Mouse (Mus musculus): ENCODE data around the gene Rgr. TPM values are rescaled to one million over a fixed set of nuclear protein-coding genes. Genes with fewer than 3 reads are reported as not detected.

The Rgr gene
- not detected for polyA plus RNA-seq (2012; fragmentation: generic; extraction: Trizol)
- long read RNA-seq, experiment 1, result 0 reads
- long read RNA-seq, experiment 2, result 0 reads

- Histone ChIP-seq H3K36me3 (ENCODE audit: control insufficient read depth, insufficient read depth) (no peaks in the 10 kb centered on the region), H3K79me3 (ENCODE audit: low read depth) (no peaks in the 10 kb centered on the region), H3K79me2 (ENCODE audit: control insufficient read depth, insufficient read depth) (no peaks in the 10 kb centered on the region), H3ac (ENCODE audit: control insufficient read depth, insufficient read length, low read depth) (no peak within 1 kb of the TSS), H3K4me3 (ENCODE audit: insufficient read depth, poor library complexity, severe bottlenecking) (no peak within 1 kb of the TSS), H3K27me3 (ENCODE audit: control insufficient read depth, insufficient read depth, insufficient read length) (peaks cover 3% of the 10 kb centered on the region)
- TF ChIP-seq MAX (IDR thresholded peaks at IDR 0.05) (no peak), MYOD1 (IDR thresholded peaks at IDR 0.05; ENCODE audit: control insufficient read depth, insufficient read length, low read depth) (no peak), USF1 (IDR thresholded peaks at IDR 0.05; ENCODE audit: low read depth) (no peak)
These were observed at the start of gene Rgr for GRCm38 (mm10) chr14:37048914-37049410. Rgr (minus strand) TSS chr14:37048964.

- Histone ChIP-seq H3K27me3 (ENCODE audit: control insufficient read depth, insufficient read depth, insufficient read length) (peaks cover 35% of the 10 kb centered on the region), H3K79me3 (ENCODE audit: low read depth) (no peaks in the 10 kb centered on the region), H3K79me2 (ENCODE audit: control insufficient read depth, insufficient read depth) (no peaks in the 10 kb centered on the region), H3K36me3 (ENCODE audit: control insufficient read depth, insufficient read depth) (no peaks in the 10 kb centered on the region), H3K4me3 (ENCODE audit: insufficient read depth, poor library complexity, severe bottlenecking) (no peak within 1 kb of the TSS), H3ac (ENCODE audit: control insufficient read depth, insufficient read length, low read depth) (peak within 1 kb of the TSS; percentile 45)
- TF ChIP-seq MYOG (IDR thresholded peaks at IDR 0.05; ENCODE audit: control insufficient read depth, extremely low read depth, insufficient read length), result no peak
- no peak for TF ChIP-seq MYOD1 (IDR thresholded peaks at IDR 0.05; ENCODE audit: control insufficient read depth, insufficient read length, low read depth)
- TF ChIP-seq USF1 (IDR thresholded peaks at IDR 0.05; ENCODE audit: low read depth), result no peak
- TF ChIP-seq MAX (IDR thresholded peaks at IDR 0.05), result no peak
- no peak for TF ChIP-seq CTCF (IDR thresholded peaks at IDR 0.05; ENCODE audit: control insufficient read depth, insufficient read depth, insufficient read length)
- no peak for TF ChIP-seq CEBPB (IDR thresholded peaks at IDR 0.05; ENCODE audit: low read depth)
- no peak for TF ChIP-seq FOSL1 (IDR thresholded peaks at IDR 0.05; ENCODE audit: insufficient read depth, low read length, poor library complexity, severe bottlenecking)
These were observed 49.3 kb upstream of the Rgr start, which contains the start of gene Cdhr1 for GRCm38 (mm10) chr14:37097956-37098530. Cdhr1 (minus strand) TSS chr14:37098347.

GRCm38 (mm10) chr14:37095556-37095955 lies 46.8 kb upstream of the Rgr start:
- Histone ChIP-seq H3ac (ENCODE audit: control insufficient read depth, insufficient read length, low read depth) (no peak overlapping the region), H3K36me3 (ENCODE audit: control insufficient read depth, insufficient read depth) (no peaks in the 10 kb centered on the region), H3K79me2 (ENCODE audit: control insufficient read depth, insufficient read depth) (no peaks in the 10 kb centered on the region), H3K79me3 (ENCODE audit: low read depth) (no peaks in the 10 kb centered on the region), H3K27me3 (ENCODE audit: control insufficient read depth, insufficient read depth, insufficient read length) (peaks cover 29% of the 10 kb centered on the region), H3K4me3 (ENCODE audit: insufficient read depth, poor library complexity, severe bottlenecking) (no peak overlapping the region)
- no peak for TF ChIP-seq CEBPB (IDR thresholded peaks at IDR 0.05; ENCODE audit: low read depth)
- no peak for TF ChIP-seq CTCF (IDR thresholded peaks at IDR 0.05; ENCODE audit: control insufficient read depth, insufficient read depth, insufficient read length)
- TF ChIP-seq MYOD1 (IDR thresholded peaks at IDR 0.05; ENCODE audit: control insufficient read depth, insufficient read length, low read depth), result no peak
- TF ChIP-seq FOSL1 (IDR thresholded peaks at IDR 0.05; ENCODE audit: insufficient read depth, low read length, poor library complexity, severe bottlenecking), result no peak

GRCm38 (mm10) chr14:37094436-37094835 lies 45.7 kb upstream of the Rgr start:
- H3K36me3 ChIP-seq (ENCODE audit: control insufficient read depth, insufficient read depth), result no peaks in the 10 kb centered on the region
- TF ChIP-seq MYOD1 (IDR thresholded peaks at IDR 0.05; ENCODE audit: control insufficient read depth, insufficient read length, low read depth) (no peak), CTCF (IDR thresholded peaks at IDR 0.05; ENCODE audit: control insufficient read depth, insufficient read depth, insufficient read length) (no peak), MAX (IDR thresholded peaks at IDR 0.05) (no peak), FOSL1 (IDR thresholded peaks at IDR 0.05; ENCODE audit: insufficient read depth, low read length, poor library complexity, severe bottlenecking) (no peak), USF1 (IDR thresholded peaks at IDR 0.05; ENCODE audit: low read depth) (no peak), MYOG (IDR thresholded peaks at IDR 0.05; ENCODE audit: control insufficient read depth, extremely low read depth, insufficient read length) (no peak), CEBPB (IDR thresholded peaks at IDR 0.05; ENCODE audit: low read depth) (no peak)
- H3ac ChIP-seq (ENCODE audit: control insufficient read depth, insufficient read length, low read depth), result no peak overlapping the region
- peaks cover 29% of the 10 kb centered on the region for H3K27me3 ChIP-seq (ENCODE audit: control insufficient read depth, insufficient read depth, insufficient read length)
- H3K4me3 ChIP-seq (ENCODE audit: insufficient read depth, poor library complexity, severe bottlenecking), result no peak overlapping the region
- H3K79me3 ChIP-seq (ENCODE audit: low read depth), result no peaks in the 10 kb centered on the region
- no peaks in the 10 kb centered on the region for H3K79me2 ChIP-seq (ENCODE audit: control insufficient read depth, insufficient read depth)

DNA sequence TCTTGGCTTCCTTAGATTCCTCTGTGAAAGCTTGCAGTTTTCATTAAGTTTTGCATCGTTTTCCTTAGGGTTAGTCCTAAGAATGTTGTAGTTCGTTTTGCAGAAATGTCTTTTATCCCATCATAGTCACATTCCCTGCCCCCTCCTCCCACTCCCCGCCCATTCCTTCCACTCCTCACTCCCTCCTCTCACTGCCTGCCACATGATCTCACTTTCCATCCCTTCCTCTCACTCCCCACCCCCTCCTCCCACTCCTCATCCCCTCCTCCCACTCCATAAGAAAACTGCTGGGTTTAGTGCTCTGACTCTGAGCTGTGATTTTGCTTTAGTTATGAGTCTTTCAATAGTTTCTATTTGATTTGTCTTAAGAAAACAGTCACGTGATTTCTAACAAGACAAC lies 35.0 kb upstream of the Rgr start:
- no peaks in the 10 kb centered on the region for H3K27me3 ChIP-seq (ENCODE audit: control insufficient read depth, insufficient read depth, insufficient read length)
- H3K79me2 ChIP-seq (ENCODE audit: control insufficient read depth, insufficient read depth), result no peaks in the 10 kb centered on the region
- peak; percentile 5 for TF ChIP-seq USF1 (IDR thresholded peaks at IDR 0.05; ENCODE audit: low read depth)
- TF ChIP-seq MAX (IDR thresholded peaks at IDR 0.05), result no peak
- TF ChIP-seq CTCF (IDR thresholded peaks at IDR 0.05; ENCODE audit: control insufficient read depth, insufficient read depth, insufficient read length), result no peak

DNA sequence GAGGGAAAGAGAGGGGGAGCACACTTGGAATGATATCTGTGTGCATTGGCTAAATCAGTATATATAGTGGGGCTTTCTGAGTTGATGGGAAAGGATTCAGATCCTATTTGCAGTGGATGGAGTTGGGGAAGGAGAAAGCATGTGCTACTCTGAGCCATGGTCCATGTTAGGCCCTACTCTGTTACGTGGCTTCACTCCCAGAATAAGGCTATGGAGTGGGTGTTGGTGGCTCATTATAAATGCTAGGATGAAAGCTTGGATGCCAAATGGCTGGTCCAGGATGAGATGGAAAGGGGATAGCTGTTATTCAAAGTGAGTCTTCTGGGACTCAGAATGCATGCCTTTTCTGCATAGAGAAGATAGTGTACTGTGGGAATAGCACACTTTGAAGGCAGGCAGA lies 32.0 kb upstream of the Rgr start:
- Histone ChIP-seq H3K4me3 (ENCODE audit: insufficient read depth, poor library complexity, severe bottlenecking) (no peak overlapping the region), H3K27me3 (ENCODE audit: control insufficient read depth, insufficient read depth, insufficient read length) (no peaks in the 10 kb centered on the region), H3ac (ENCODE audit: control insufficient read depth, insufficient read length, low read depth) (no peak overlapping the region), H3K79me2 (ENCODE audit: control insufficient read depth, insufficient read depth) (no peaks in the 10 kb centered on the region), H3K36me3 (ENCODE audit: control insufficient read depth, insufficient read depth) (no peaks in the 10 kb centered on the region), H3K79me3 (ENCODE audit: low read depth) (no peaks in the 10 kb centered on the region)
- no peak for TF ChIP-seq MAX (IDR thresholded peaks at IDR 0.05)
- TF ChIP-seq USF1 (IDR thresholded peaks at IDR 0.05; ENCODE audit: low read depth), result no peak
- no peak for TF ChIP-seq CEBPB (IDR thresholded peaks at IDR 0.05; ENCODE audit: low read depth)
- no peak for TF ChIP-seq MYOD1 (IDR thresholded peaks at IDR 0.05; ENCODE audit: control insufficient read depth, insufficient read length, low read depth)
- no peak for TF ChIP-seq CTCF (IDR thresholded peaks at IDR 0.05; ENCODE audit: control insufficient read depth, insufficient read depth, insufficient read length)
- no peak for TF ChIP-seq MYOG (IDR thresholded peaks at IDR 0.05; ENCODE audit: control insufficient read depth, extremely low read depth, insufficient read length)
- TF ChIP-seq FOSL1 (IDR thresholded peaks at IDR 0.05; ENCODE audit: insufficient read depth, low read length, poor library complexity, severe bottlenecking), result no peak

More for the DNA sequence above, 35.0 kb upstream of the Rgr start:
- H3K79me3 ChIP-seq (ENCODE audit: low read depth), result no peaks in the 10 kb centered on the region
- H3K4me3 ChIP-seq (ENCODE audit: insufficient read depth, poor library complexity, severe bottlenecking), result no peak overlapping the region
- no peaks in the 10 kb centered on the region for H3K36me3 ChIP-seq (ENCODE audit: control insufficient read depth, insufficient read depth)
- H3ac ChIP-seq (ENCODE audit: control insufficient read depth, insufficient read length, low read depth), result no peak overlapping the region
